Mouse (Mus musculus): ENCODE data around the gene Tiam2. TPM values are rescaled to one million over a fixed set of nuclear protein-coding genes. Genes with fewer than 3 reads are reported as not detected.

Tiam2 gene
- polyA plus RNA-seq, 1 experiment, result 0.35 TPM

- Histone ChIP-seq H3K9me3 (peaks cover 3% of the 10 kb centered on the region; the same call in 1 of the 2 replicates), H3K4me1 (peaks cover 22% of the 10 kb centered on the region), H3K36me3 (replicated peaks; ENCODE audit: low read length) (peaks cover 17% of the 10 kb centered on the region), H3K27me3 (replicated peaks) (no peaks in the 10 kb centered on the region), H3K4me3 (replicated peaks) (peak within 1 kb of the TSS; percentile 94)
- TF ChIP-seq FLI1 (IDR thresholded peaks at IDR 0.05; ENCODE audit: low read length) (no peak), GATA1 (IDR thresholded peaks at IDR 0.05; ENCODE audit: borderline replicate concordance, low read length) (no peak)
Observed at GRCm38 (mm10) chr17:3557331-3558311, 231.2 kb downstream of the Tiam2 start, which contains the start of gene Tfb1m. Tfb1m (minus strand) TSS chr17:3557781.

- Histone ChIP-seq H3K9me3 (peaks cover 4% of the 10 kb centered on the region), H3K4me1 (peaks cover 19% of the 10 kb centered on the region), H3K27me3 (replicated peaks) (no peaks in the 10 kb centered on the region), H3K4me3 (replicated peaks) (peak overlapping the region; percentile 94), H3K36me3 (replicated peaks; ENCODE audit: low read length) (peaks cover 13% of the 10 kb centered on the region)
- TF ChIP-seq GATA1 (IDR thresholded peaks at IDR 0.05; ENCODE audit: borderline replicate concordance, low read length), result no peak
- no peak for TF ChIP-seq FLI1 (IDR thresholded peaks at IDR 0.05; ENCODE audit: low read length)
Observed at GRCm38 (mm10) chr17:3558356-3558870, 232.0 kb downstream of the Tiam2 start.

GRCm38 (mm10) chr17:3560534-3560933, 234.2 kb downstream of the Tiam2 start:
- Histone ChIP-seq H3K36me3 (replicated peaks; ENCODE audit: low read length) (no peaks in the 10 kb centered on the region), H3K9me3 (peaks cover 10% of the 10 kb centered on the region), H3K27me3 (replicated peaks) (no peaks in the 10 kb centered on the region), H3K4me3 (replicated peaks) (no peak overlapping the region), H3K4me1 (peaks cover 19% of the 10 kb centered on the region)
- TF ChIP-seq GATA1 (IDR thresholded peaks at IDR 0.05; ENCODE audit: borderline replicate concordance, low read length), result no peak
- TF ChIP-seq FLI1 (IDR thresholded peaks at IDR 0.05; ENCODE audit: low read length), result no peak

DNA sequence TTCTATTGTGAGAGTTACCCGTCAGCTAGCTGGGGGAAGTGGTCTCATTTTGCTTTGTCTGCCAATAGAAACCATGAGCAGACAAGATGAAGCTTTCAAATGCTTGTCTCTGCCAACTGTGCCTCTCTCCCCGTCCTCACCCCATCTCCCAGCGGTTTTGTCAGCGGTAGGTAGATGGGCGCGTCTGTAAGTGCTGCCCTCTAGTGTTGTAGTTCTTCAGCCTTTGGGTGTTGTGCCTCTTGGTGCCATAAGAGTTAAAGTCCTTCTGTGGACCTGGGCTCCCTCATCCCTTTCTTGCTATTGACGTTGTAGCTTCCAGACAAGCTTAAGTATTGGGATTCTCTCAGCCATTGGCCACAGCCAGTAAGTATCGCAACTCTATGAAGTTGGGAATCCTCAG, 236.0 kb downstream of the Tiam2 start:
- H3K36me3 ChIP-seq (replicated peaks; ENCODE audit: low read length), result no peaks in the 10 kb centered on the region
- peaks cover 11% of the 10 kb centered on the region for H3K9me3 ChIP-seq
- TF ChIP-seq GATA1 (IDR thresholded peaks at IDR 0.05; ENCODE audit: borderline replicate concordance, low read length), result no peak
- TF ChIP-seq FLI1 (IDR thresholded peaks at IDR 0.05; ENCODE audit: low read length), result no peak
- no peak overlapping the region for H3K4me3 ChIP-seq (replicated peaks)
- peaks cover 4% of the 10 kb centered on the region; the same call in 1 of the 2 replicates for H3K4me1 ChIP-seq
- H3K27me3 ChIP-seq (replicated peaks), result no peaks in the 10 kb centered on the region

GRCm38 (mm10) chr17:3570876-3571275, 244.5 kb downstream of the Tiam2 start:
- H3K36me3 ChIP-seq (replicated peaks; ENCODE audit: low read length), result no peaks in the 10 kb centered on the region
- no peaks in the 10 kb centered on the region for H3K9me3 ChIP-seq

More at GRCm38 (mm10) chr17:3570876-3571275, 244.5 kb downstream of the Tiam2 start:
- H3K4me1 ChIP-seq, result peaks cover 5% of the 10 kb centered on the region
- H3K27me3 ChIP-seq (replicated peaks), result peaks cover 2% of the 10 kb centered on the region
- H3K4me3 ChIP-seq (replicated peaks), result peak overlapping the region; percentile 76
- TF ChIP-seq FLI1 (IDR thresholded peaks at IDR 0.05; ENCODE audit: low read length), result no peak
- no peak for TF ChIP-seq GATA1 (IDR thresholded peaks at IDR 0.05; ENCODE audit: borderline replicate concordance, low read length)

Other genes with a start within 250 kb of the Tiam2 start
- 3.9 and 4.5 TPM in 2 replicates for gene Scaf8, start 211.6 kb upstream of the Tiam2 start, polyA plus RNA-seq (2012; ENCODE audit: insufficient read depth, low replicate concordance)
- gene Cldn20, start 206.0 kb downstream of the Tiam2 start, polyA plus RNA-seq (2012; ENCODE audit: insufficient read depth, low replicate concordance), result not detected in 2 replicates
- gene Tfb1m, start 231.2 kb downstream of the Tiam2 start, polyA plus RNA-seq (2012; ENCODE audit: insufficient read depth, low replicate concordance), result 0.53 TPM in 1 of 2 replicates, not detected in the other

All from megakaryocyte, embryonic 14.5 days (primary cell).